Mouse (Mus musculus): Measurements from ENCODE around the gene Tubgcp4. TPM values are rescaled to one million over a fixed set of nuclear protein-coding genes. Genes with fewer than 3 reads are reported as not detected.

Tubgcp4 gene
- polyA plus RNA-seq, 1 experiment from 2014 or later, result 60.7 TPM

DNA sequence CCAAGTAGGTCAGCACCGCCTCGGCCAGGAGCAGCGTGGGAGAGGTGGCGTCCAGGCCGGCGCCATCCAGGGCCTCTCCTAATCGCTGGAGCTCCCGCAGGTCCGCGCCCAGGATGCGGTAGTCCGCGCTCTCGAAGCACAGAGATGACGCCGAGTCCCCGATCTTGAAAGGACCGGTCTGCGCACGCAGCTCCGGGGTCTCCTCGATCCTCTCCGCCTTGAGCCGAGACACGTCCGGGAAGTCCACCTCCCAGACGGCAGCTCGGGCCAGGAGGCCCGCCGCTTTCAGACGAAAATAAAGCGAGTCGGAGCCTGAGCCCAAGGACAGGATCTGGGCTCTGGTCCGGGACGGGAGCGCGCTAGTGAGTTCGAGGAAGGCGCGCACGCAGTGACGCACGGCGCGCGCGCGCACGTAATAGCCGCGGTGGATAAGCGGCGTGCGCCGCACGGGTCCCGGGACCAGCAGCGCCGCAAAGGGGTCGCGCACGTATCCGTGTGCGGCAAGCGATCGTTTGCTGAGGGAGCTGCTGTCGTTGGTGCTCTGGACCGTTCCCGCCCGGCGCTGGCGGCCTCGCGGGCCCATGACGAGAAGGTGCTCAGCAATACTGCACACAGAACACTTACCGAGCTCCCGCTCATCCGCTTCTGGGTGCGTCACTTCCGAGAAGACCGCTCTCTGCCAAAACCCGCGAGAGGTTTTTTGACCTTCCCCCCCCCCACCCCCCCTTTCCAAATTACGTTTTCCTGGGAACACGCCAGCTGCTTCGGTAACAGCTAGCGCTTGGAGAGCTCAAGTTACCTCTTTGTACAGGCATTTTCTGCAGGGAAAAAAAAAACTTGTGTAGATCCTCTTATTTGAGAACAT lies 30.2 kb upstream of the Tubgcp4 start, which contains the start of the genes Adal and Lcmt2:
TSS of gene Adal (plus strand) at position 411 of the 865 bp plus-strand sequence.
TSS of gene Lcmt2 (minus strand) at position 636 of the 865 bp plus-strand sequence.
- peaks cover 7% of the 10 kb centered on the region for H3K36me3 ChIP-seq (replicated peaks; ENCODE audit: control insufficient read depth, insufficient read depth, low read depth, low read length)
- H3K9ac ChIP-seq (replicated peaks; ENCODE audit: low read length), result peak within 1 kb of the TSS; percentile 91
- ATAC-seq (replicated peaks; ENCODE audit: insufficient number of reproducible peaks, low FRiP score, low TSS enrichment, low read depth) (peak; percentile 95), DNase-seq (ENCODE audit: low spot score) (peak; percentile 93)
- peak within 1 kb of the TSS; percentile 89 for H3K4me2 ChIP-seq (ENCODE audit: low read depth, low read length)
- no peaks in the 10 kb centered on the region; the same call in 1 of the 2 replicates for H3K9me3 ChIP-seq (replicated peaks; ENCODE audit: control insufficient read depth, low read length)
- peak within 1 kb of the TSS; percentile 97 for H3K27ac ChIP-seq (replicated peaks; ENCODE audit: low read depth, low read length)
- WGBS, result 1% methylated on average over 87 of the region's 87 CpGs
- H3K4me3 ChIP-seq (ENCODE audit: low read depth, low read length), result peak within 1 kb of the TSS; percentile 56
- H3K4me1 ChIP-seq (ENCODE audit: control insufficient read depth, insufficient read depth, low read length), result peaks cover 3% of the 10 kb centered on the region
- no peaks in the 10 kb centered on the region for H3K27me3 ChIP-seq (ENCODE audit: control insufficient read depth, insufficient read depth, low read length)

DNA sequence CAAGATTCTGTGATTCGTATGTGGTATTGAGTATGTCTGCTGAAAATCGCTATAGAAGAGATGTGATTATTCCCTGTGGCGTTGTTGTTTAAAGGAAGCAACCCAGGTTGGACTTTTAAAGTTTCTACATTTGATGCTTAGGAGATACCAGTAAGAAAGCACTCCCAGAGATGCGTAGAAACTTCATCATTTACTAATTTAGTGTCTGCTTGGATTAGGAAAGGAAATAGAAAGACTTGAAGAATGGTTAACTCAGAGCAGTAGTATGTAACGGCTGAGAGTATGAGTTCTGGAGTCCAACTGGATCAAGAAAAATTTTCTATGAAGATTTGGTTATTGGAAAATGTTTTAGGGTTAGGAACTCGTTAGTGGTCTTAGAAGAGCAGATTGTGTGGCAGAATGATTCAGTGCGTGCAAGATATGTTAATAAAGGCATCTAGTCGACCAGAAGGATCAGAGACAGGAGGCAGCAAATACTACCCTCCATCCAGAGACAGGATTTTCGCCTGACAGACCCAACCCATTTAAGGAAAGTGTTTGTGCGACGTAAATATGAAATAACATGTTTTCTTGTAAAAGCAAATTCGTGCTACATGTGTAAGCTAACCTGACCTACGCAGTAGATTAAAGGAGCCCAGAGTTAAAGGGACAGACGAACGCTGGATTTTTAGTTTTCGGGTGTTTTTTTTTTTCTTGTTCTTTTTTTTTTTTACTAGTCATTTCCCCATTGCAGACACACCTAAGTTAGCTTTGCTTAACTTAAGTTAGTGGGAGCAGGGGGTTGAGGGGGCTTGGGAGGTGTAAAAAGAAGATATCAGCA lies 29.0 kb upstream of the Tubgcp4 start:
- 78% methylated on average over 16 of the region's 16 CpGs for WGBS
- H3K4me3 ChIP-seq (ENCODE audit: low read depth, low read length), result peak overlapping the region; percentile 56
- no peaks in the 10 kb centered on the region; the same call in 1 of the 2 replicates for H3K9me3 ChIP-seq (replicated peaks; ENCODE audit: control insufficient read depth, low read length)
- H3K27ac ChIP-seq (replicated peaks; ENCODE audit: low read depth, low read length), result peak overlapping the region; percentile 97; the same call in 1 of the 2 replicates
- H3K36me3 ChIP-seq (replicated peaks; ENCODE audit: control insufficient read depth, insufficient read depth, low read depth, low read length), result peaks cover 7% of the 10 kb centered on the region
- DNase-seq (ENCODE audit: low spot score) (no peak), ATAC-seq (replicated peaks; ENCODE audit: insufficient number of reproducible peaks, low FRiP score, low TSS enrichment, low read depth) (no peak)
- no peaks in the 10 kb centered on the region for H3K27me3 ChIP-seq (ENCODE audit: control insufficient read depth, insufficient read depth, low read length)
- peak overlapping the region; percentile 91 for H3K9ac ChIP-seq (replicated peaks; ENCODE audit: low read length)
- H3K4me2 ChIP-seq (ENCODE audit: low read depth, low read length), result peak overlapping the region; percentile 89
- peaks cover 3% of the 10 kb centered on the region for H3K4me1 ChIP-seq (ENCODE audit: control insufficient read depth, insufficient read depth, low read length)

DNA sequence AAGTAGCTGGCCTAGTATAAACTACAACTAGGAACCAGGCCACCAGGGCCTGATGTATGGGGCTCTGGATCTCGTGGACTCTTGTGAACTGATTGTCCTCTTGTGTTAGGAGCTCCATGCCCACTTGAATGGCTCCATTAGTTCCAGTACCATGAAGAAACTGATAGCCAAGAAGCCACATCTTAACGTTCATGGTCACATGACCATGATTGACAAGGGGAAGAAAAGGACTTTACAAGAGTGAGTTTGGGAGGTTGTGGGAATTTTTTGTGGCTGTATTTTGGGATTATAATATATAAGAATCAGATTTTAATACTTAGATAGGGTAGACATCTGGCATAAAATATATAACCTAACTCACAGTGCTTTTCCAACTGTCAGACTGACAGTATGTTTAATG lies 28.0 kb upstream of the Tubgcp4 start:
- H3K4me2 ChIP-seq (ENCODE audit: low read depth, low read length), result no peak overlapping the region
- WGBS, result 75% methylated on average over 2 of the region's 2 CpGs
- H3K27me3 ChIP-seq (ENCODE audit: control insufficient read depth, insufficient read depth, low read length), result no peaks in the 10 kb centered on the region
- H3K9me3 ChIP-seq (replicated peaks; ENCODE audit: control insufficient read depth, low read length), result no peaks in the 10 kb centered on the region; the same call in 1 of the 2 replicates
- ATAC-seq (replicated peaks; ENCODE audit: insufficient number of reproducible peaks, low FRiP score, low TSS enrichment, low read depth), result no peak
- no peak overlapping the region for H3K9ac ChIP-seq (replicated peaks; ENCODE audit: low read length)
- no peak for DNase-seq (ENCODE audit: low spot score)
- no peak overlapping the region for H3K27ac ChIP-seq (replicated peaks; ENCODE audit: low read depth, low read length)
- peaks cover 7% of the 10 kb centered on the region for H3K36me3 ChIP-seq (replicated peaks; ENCODE audit: control insufficient read depth, insufficient read depth, low read depth, low read length)
- no peak overlapping the region for H3K4me3 ChIP-seq (ENCODE audit: low read depth, low read length)
- peaks cover 3% of the 10 kb centered on the region for H3K4me1 ChIP-seq (ENCODE audit: control insufficient read depth, insufficient read depth, low read length)

DNA sequence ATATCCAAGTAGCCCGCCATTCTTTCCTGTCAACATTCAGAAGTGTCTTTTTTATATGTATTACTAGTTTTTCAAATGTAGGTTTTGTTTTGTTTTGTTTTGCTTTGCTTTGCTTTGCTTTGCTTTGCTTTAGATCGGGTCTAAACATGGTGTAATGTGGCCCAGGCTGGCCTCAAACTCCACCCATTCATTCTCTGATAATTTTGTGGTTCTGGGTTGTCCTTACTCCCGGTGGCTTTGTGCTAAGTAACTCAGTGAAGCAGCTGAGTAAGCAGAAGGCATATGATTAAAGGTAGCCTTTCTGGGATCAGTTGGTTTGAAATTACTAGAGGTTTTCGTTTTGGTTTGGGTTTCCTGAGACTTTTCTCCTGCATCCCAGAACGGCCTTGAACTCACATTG lies 20.8 kb upstream of the Tubgcp4 start:
- ATAC-seq (replicated peaks; ENCODE audit: insufficient number of reproducible peaks, low FRiP score, low TSS enrichment, low read depth), result no peak
- Histone ChIP-seq H3K9ac (replicated peaks; ENCODE audit: low read length) (no peak overlapping the region), H3K27ac (replicated peaks; ENCODE audit: low read depth, low read length) (no peak overlapping the region), H3K9me3 (replicated peaks; ENCODE audit: control insufficient read depth, low read length) (no peaks in the 10 kb centered on the region), H3K27me3 (ENCODE audit: control insufficient read depth, insufficient read depth, low read length) (no peaks in the 10 kb centered on the region), H3K4me3 (ENCODE audit: low read depth, low read length) (no peak overlapping the region), H3K4me1 (ENCODE audit: control insufficient read depth, insufficient read depth, low read length) (no peaks in the 10 kb centered on the region), H3K36me3 (replicated peaks; ENCODE audit: control insufficient read depth, insufficient read depth, low read depth, low read length) (no peaks in the 10 kb centered on the region), H3K4me2 (ENCODE audit: low read depth, low read length) (no peak overlapping the region)
- no peak for DNase-seq (ENCODE audit: low spot score)
- WGBS, result 78% methylated on average over 5 of the region's 5 CpGs

DNA sequence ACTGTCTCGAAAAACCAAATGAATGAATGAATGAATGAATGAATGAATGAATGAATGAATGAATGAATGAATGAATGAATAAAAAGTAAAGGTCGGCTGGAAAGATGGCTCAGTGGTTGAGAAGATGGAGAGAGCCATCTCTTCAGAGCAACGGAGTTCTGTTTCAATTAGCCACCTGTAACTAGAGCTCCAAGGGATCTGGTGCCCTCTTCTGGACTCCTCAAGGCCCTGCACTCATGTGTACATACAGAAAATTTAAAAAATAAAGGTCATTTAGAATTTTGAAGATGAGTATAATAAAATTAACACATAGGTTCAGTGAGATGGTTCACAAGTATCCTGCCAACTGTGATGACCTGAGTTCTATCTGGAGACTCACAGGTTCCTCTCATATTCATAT lies 17.4 kb upstream of the Tubgcp4 start:
- no peak overlapping the region for H3K9ac ChIP-seq (replicated peaks; ENCODE audit: low read length)
- 87% methylated on average over 3 of the region's 3 CpGs for WGBS

DNA sequence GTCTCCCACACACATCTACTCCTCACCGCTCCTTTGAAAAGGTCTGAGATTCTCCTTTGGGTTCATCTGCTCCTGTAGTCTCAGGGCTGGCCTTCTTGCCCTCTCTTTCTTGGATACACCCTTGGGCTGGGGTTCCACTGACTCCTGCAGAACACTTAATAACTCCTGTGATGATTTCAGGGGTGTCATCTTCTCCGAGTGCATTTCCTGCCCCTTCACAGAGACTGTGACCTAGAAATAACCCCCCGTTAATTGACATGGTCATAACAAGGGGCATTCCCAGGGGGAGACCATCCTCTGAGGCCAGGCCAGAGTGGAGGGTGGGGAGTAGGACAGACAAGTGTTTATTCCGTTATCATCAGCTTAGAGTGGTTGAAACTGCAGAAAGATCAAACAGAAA lies 1.3 kb upstream of the Tubgcp4 start:
- Histone ChIP-seq H3K4me2 (ENCODE audit: low read depth, low read length) (peak overlapping the region; percentile 56), H3K4me3 (ENCODE audit: low read depth, low read length) (peak overlapping the region; percentile 86; the same call in 1 of the 2 replicates), H3K27me3 (ENCODE audit: control insufficient read depth, insufficient read depth, low read length) (no peaks in the 10 kb centered on the region), H3K9me3 (replicated peaks; ENCODE audit: control insufficient read depth, low read length) (no peaks in the 10 kb centered on the region), H3K27ac (replicated peaks; ENCODE audit: low read depth, low read length) (no peak overlapping the region), H3K36me3 (replicated peaks; ENCODE audit: control insufficient read depth, insufficient read depth, low read depth, low read length) (0 out of 2 replicates have a peak, but pooled peaks cover 2% of the 10 kb centered on the region), H3K9ac (replicated peaks; ENCODE audit: low read length) (no peak overlapping the region), H3K4me1 (ENCODE audit: control insufficient read depth, insufficient read depth, low read length) (no peaks in the 10 kb centered on the region)
- WGBS, result 57% methylated on average over 4 of the region's 4 CpGs
- DNase-seq (ENCODE audit: low spot score) (no peak), ATAC-seq (replicated peaks; ENCODE audit: insufficient number of reproducible peaks, low FRiP score, low TSS enrichment, low read depth) (no peak)

More for the DNA sequence above, 17.4 kb upstream of the Tubgcp4 start:
- no peaks in the 10 kb centered on the region for H3K9me3 ChIP-seq (replicated peaks; ENCODE audit: control insufficient read depth, low read length)
- no peak for DNase-seq (ENCODE audit: low spot score)
- H3K36me3 ChIP-seq (replicated peaks; ENCODE audit: control insufficient read depth, insufficient read depth, low read depth, low read length), result no peaks in the 10 kb centered on the region
- H3K4me2 ChIP-seq (ENCODE audit: low read depth, low read length), result no peak overlapping the region
- no peaks in the 10 kb centered on the region for H3K4me1 ChIP-seq (ENCODE audit: control insufficient read depth, insufficient read depth, low read length)
- no peak for ATAC-seq (replicated peaks; ENCODE audit: insufficient number of reproducible peaks, low FRiP score, low TSS enrichment, low read depth)
- H3K27ac ChIP-seq (replicated peaks; ENCODE audit: low read depth, low read length), result no peak overlapping the region
- H3K27me3 ChIP-seq (ENCODE audit: control insufficient read depth, insufficient read depth, low read length), result no peaks in the 10 kb centered on the region
- H3K4me3 ChIP-seq (ENCODE audit: low read depth, low read length), result no peak overlapping the region

DNA sequence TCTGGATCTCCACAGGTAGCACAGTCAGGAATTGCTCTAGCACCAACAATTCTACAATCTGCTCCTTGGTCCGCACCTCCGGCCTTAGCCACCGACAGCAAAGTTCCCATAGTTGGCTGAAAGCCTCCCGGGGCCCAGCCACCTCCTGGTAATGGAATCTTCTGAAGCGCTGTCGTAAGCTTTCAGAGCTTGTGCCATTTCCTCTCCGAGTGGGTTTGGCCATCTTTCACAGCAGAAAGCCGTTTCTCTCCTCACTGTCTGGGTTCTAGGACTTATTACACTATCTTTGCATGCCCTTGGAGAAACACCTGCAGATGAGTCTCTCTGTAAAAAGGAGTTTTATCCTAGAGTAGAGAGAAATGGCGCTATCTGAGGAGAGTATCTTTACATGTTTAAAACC lies 552 bp upstream of the Tubgcp4 start:
- WGBS, result 10% methylated on average over 9 of the region's 9 CpGs
- peak overlapping the region; percentile 88 for H3K9ac ChIP-seq (replicated peaks; ENCODE audit: low read length)
- H3K9me3 ChIP-seq (replicated peaks; ENCODE audit: control insufficient read depth, low read length), result no peaks in the 10 kb centered on the region
- 0 out of 2 replicates have a peak, but pooled peaks cover 5% of the 10 kb centered on the region for H3K36me3 ChIP-seq (replicated peaks; ENCODE audit: control insufficient read depth, insufficient read depth, low read depth, low read length)
- DNase-seq (ENCODE audit: low spot score) (no peak), ATAC-seq (replicated peaks; ENCODE audit: insufficient number of reproducible peaks, low FRiP score, low TSS enrichment, low read depth) (no peak)
- no peaks in the 10 kb centered on the region for H3K27me3 ChIP-seq (ENCODE audit: control insufficient read depth, insufficient read depth, low read length)
- peak overlapping the region; percentile 86 for H3K4me3 ChIP-seq (ENCODE audit: low read depth, low read length)
- no peak overlapping the region for H3K27ac ChIP-seq (replicated peaks; ENCODE audit: low read depth, low read length)
- no peaks in the 10 kb centered on the region for H3K4me1 ChIP-seq (ENCODE audit: control insufficient read depth, insufficient read depth, low read length)
- H3K4me2 ChIP-seq (ENCODE audit: low read depth, low read length), result peak overlapping the region; percentile 56
